Mouse (Mus musculus) heart, adult 2 months (tissue): ENCODE measurements at regions not wholly inside any gene's neighbourhood (a gene's known extent, or its start where the extent isn't known, plus 50 kb on each side); places are given as distances from the start of the nearest gene placed in this dataset.
"Not testable (repeated sequence)": the region's sequence is repeated elsewhere in the genome, so short reads cannot be mapped to it uniquely, and the experiment has no call there.

ENCODE experiments used
- DNase-seq, 2 experiments: peaks; one replicate each; pipeline ENCODE4 v3.0.0; 2021
- H3K27ac ChIP-seq: fragments of 200-600 bp; 2 replicates; pipeline ENCODE4 v1.8.1; 2022
- H3K27me3 ChIP-seq: fragments of 200-500 bp; 2 replicates; pipeline ENCODE4 v1.6.1; 2012; ENCODE audit warnings: mild to moderate bottlenecking, low read length, inconsistent platforms, mixed read lengths; ENCODE audit not compliant: control insufficient read depth, insufficient read depth
- H3K36me3 ChIP-seq: fragments of 200-500 bp; 2 replicates; pipeline ENCODE4 v1.6.1; 2012; ENCODE audit warnings: low read length, inconsistent platforms; ENCODE audit not compliant: control insufficient read depth, insufficient read depth
- H3K4me1 ChIP-seq: fragments of 200-500 bp; 2 replicates; pipeline ENCODE4 v1.6.1; 2011; ENCODE audit warnings: low read length; ENCODE audit not compliant: control insufficient read depth, insufficient read depth
- H3K4me3 ChIP-seq: fragments of 200-600 bp; 2 replicates; pipeline ENCODE4 v1.8.1; 2022
- H3K79me2 ChIP-seq: fragments of 200-500 bp; replicated peaks from 2 replicates; pipeline ENCODE4 v1.6.1; 2012; ENCODE audit warnings: mild to moderate bottlenecking, inconsistent platforms, low read length, moderate library complexity, mixed read lengths; ENCODE audit not compliant: control insufficient read depth, insufficient read depth
- H3K9ac ChIP-seq: fragments of 200-500 bp; 2 replicates; pipeline ENCODE4 v1.6.1; 2012; ENCODE audit warnings: low read depth, mild to moderate bottlenecking, control low read depth, inconsistent platforms, low read length, mixed read lengths
- CTCF ChIP-seq: fragments of 200-600 bp; IDR thresholded peaks from 2 replicates; pipeline ENCODE4 v1.8.1; 2022; ENCODE audit warnings: antibody characterized with exemption, mild to moderate bottlenecking, moderate library complexity
- EP300 ChIP-seq: fragments of 200-500 bp; IDR thresholded peaks from 2 replicates; pipeline ENCODE4 v1.6.1; 2011; ENCODE audit warnings: low read depth, low read length, control low read depth; ENCODE audit not compliant: insufficient read depth
- POLR2A ChIP-seq: fragments of 200-500 bp; IDR thresholded peaks from 2 replicates; pipeline ENCODE4 v1.6.1; 2011; ENCODE audit warnings: mild to moderate bottlenecking, low read depth, low read length, control low read depth; ENCODE audit not compliant: insufficient read depth
- WGBS: fragments of 180-500 bp; shearing (Covaris S2); methylation state at CpG from one replicate; pipeline ENCODE4 v1.1.7; 2018; 5-methylcytosine and 5-hydroxymethylcytosine counted together
- intact Hi-C: fragments of 180-260 bp; cut with DNase I; formaldehyde crosslinking; loops from one replicate; pipeline ENCODE4 v1.15.1; 2025

DNA sequence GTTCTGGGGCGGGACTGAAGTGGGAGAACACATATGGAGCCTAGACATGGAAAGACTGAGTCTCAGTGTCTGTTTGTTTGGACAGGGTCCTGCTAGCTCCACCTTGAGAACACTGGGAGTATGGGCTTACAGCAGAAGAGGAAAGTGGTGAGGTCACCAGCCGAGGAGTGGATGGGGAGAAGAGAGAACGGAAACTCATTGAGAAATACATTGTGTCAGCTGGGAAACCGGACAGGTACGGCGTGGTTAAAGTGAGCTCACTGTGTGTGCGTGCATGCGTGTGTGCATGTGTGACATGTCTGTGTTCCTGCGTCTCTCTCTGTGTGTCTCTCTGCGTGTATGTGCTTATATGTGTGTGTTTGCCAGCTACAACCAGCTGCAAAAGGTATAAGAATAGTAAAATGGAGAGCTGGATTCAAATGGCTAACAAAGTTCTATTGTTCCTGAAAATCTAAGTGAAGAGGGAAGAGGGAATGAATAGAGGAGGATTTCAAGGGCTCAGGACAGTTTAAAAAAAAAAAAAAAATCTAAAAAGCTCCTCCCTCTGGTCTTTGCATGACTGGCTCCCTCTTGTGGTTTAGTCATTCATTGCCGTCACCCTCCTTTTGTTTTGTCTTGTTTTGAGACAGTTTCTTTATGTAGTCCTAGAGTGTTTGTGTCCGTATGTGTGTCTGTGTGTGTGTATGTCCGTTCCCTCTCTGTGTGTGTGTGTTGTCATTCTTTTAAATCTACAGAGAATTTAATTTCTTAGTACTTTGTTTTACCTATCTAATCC is 52.0 kb upstream of the Ak4 start:
- Histone ChIP-seq H3K79me2 (no peaks in the 10 kb centered on the region), H3K9ac (no peak overlapping the region), H3K36me3 (no peaks in the 10 kb centered on the region), H3K4me3 (no peak overlapping the region), H3K27ac (no peak overlapping the region), H3K4me1 (peaks cover 1% of the 10 kb centered on the region; the same call in 1 of the 2 replicates), H3K27me3 (no peaks in the 10 kb centered on the region)
- no peak for DNase-seq
- intact Hi-C loops = loop anchor here (1.0 to 2.0 kb wide), 2 partner anchors 17 to 198 kb away; no protein-coding TSS in a partner anchor
- WGBS = 49% methylated on average over 13 of the region's 13 CpGs
- TF ChIP-seq EP300 (no peak), CTCF (no peak; the same call in 1 of the 2 replicates), POLR2A (no peak)

- TF ChIP-seq EP300 = no peak
- TF ChIP-seq CTCF = no peak
- TF ChIP-seq POLR2A = no peak
- no peak overlapping the region for H3K4me3 ChIP-seq
- DNase-seq = no peak
- no peaks in the 10 kb centered on the region for H3K36me3 ChIP-seq
- no peak overlapping the region for H3K27ac ChIP-seq
- H3K27me3 ChIP-seq = no peaks in the 10 kb centered on the region
- intact Hi-C loops = no loop called here
- H3K79me2 ChIP-seq = no peaks in the 10 kb centered on the region
- H3K4me1 ChIP-seq = peaks cover 1% of the 10 kb centered on the region; the same call in 1 of the 2 replicates
- H3K9ac ChIP-seq = no peak overlapping the region
- 85% methylated on average over 3 of the region's 3 CpGs for WGBS
These were observed 53.8 kb upstream of the Ak4 start for GRCm38 (mm10) chr4:101365299-101365698.

- Histone ChIP-seq H3K4me3 (no peak overlapping the region), H3K4me1 (peaks cover 1% of the 10 kb centered on the region; the same call in 1 of the 2 replicates), H3K27ac (no peak overlapping the region), H3K79me2 (no peaks in the 10 kb centered on the region), H3K27me3 (no peaks in the 10 kb centered on the region), H3K36me3 (no peaks in the 10 kb centered on the region), H3K9ac (no peak overlapping the region)
- intact Hi-C loops = no loop called here
- DNase-seq = no peak
- TF ChIP-seq EP300 = no peak
- TF ChIP-seq POLR2A = no peak
- 91% methylated on average over 2 of the region's 2 CpGs for WGBS
These were observed 54.4 kb upstream of the Ak4 start for GRCm38 (mm10) chr4:101364716-101365115.

DNA sequence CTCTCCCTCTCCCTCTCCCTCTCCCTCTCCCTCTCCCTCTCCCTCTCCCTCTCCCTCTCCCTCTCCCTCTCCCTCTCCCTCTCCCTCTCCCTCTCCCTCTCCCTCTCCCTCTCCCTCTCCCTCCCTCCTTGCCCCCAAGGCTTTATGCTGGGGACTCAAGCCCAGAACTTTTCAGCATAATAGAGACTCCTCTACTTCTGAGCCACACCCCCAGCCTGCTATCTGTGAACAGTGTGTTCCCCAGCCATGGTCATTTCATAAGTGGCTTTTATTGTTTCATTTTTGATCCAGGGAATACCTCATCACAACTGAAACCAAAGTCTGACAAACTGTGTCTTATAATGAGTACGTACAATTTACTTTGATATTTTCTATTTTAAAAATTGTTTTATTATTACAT is 55.8 kb upstream of the Ak4 start:
- intact Hi-C loops, H3K4me1 ChIP-seq, H3K27me3 ChIP-seq, H3K36me3 ChIP-seq, H3K9ac ChIP-seq, H3K27ac ChIP-seq, H3K79me2 ChIP-seq, H3K4me3 ChIP-seq, DNase-seq: not testable (repeated sequence)
- WGBS = 79% methylated on average over 1 of the region's 1 CpGs

DNA sequence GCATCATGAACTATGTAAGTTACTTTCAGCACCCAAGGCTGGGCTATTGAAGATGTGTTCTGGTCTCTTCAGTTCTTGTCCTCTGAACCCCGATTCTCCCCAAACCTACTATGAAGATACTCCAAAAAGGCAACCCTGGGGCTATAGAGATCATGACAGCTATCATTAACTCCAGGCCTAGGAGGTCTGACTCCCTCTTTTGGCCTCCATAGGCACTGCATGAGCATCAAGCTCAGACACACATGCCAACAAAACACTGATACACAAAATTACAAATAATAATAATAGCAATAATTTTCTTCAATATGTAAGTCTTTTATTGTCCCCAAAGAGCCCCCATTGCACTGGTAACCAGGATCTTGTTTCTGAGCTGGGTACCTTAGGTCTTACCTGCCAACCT is 57.3 kb upstream of the Ak4 start:
- intact Hi-C loops = no loop called here
- Histone ChIP-seq H3K27me3 (no peaks in the 10 kb centered on the region), H3K4me3 (no peak overlapping the region), H3K9ac (no peak overlapping the region), H3K27ac (no peak overlapping the region), H3K79me2 (no peaks in the 10 kb centered on the region), H3K36me3 (no peaks in the 10 kb centered on the region), H3K4me1 (peaks cover 1% of the 10 kb centered on the region; the same call in 1 of the 2 replicates)
- no peak for TF ChIP-seq EP300
- TF ChIP-seq CTCF = peak; percentile 61
- no peak for TF ChIP-seq POLR2A
- 86% methylated on average over 1 of the region's 1 CpGs for WGBS
- DNase-seq = no peak

DNA sequence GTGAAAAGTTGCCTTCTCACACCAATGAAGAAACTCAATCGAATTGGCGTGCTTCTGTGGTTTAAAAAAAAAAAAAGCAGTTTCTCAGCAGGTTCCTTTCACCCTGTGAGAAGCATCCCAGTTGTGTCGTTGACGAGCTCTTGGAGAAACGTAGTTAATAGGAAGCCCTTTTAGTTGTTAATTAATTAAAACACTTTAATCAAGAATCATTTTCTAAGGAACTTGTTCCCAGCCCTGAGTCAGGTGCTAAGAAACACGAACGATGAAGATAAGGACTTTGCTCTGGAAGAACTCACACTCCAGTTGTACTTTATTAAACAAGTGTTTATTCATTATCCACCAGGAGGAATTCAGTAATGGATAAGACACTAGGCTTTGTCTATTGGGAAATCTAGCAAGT is 58.8 kb upstream of the Ak4 start:
- peaks cover 1% of the 10 kb centered on the region; the same call in 1 of the 2 replicates for H3K4me1 ChIP-seq
- H3K27ac ChIP-seq = no peak overlapping the region
- no peaks in the 10 kb centered on the region for H3K27me3 ChIP-seq
- no peak overlapping the region for H3K4me3 ChIP-seq
- intact Hi-C loops = no loop called here
- no peak for DNase-seq
- WGBS = 89% methylated on average over 7 of the region's 7 CpGs
- H3K9ac ChIP-seq = no peak overlapping the region
- H3K36me3 ChIP-seq = no peaks in the 10 kb centered on the region
- no peaks in the 10 kb centered on the region for H3K79me2 ChIP-seq
- TF ChIP-seq CTCF (no peak), EP300 (no peak), POLR2A (no peak)
